Mouse (Mus musculus) lung, postnatal 0 days (tissue): ENCODE measurements around the gene Abcg1. TPM values are rescaled to one million over a fixed set of nuclear protein-coding genes. Genes with fewer than 3 reads are reported as not detected.
A peak's percentile ranks its signal among the peaks of the same experiment; 100 is the strongest.

Source experiments
- ATAC-seq: fragments of 200-750 bp; cut with Nextera tagmentation; 2 replicates; pipeline ENCODE4 v1.8.0; 2017; ENCODE audit warnings: moderate library complexity
- DNase-seq: peaks from one replicate; pipeline ENCODE4 v3.0.0-alpha.2; 2016; ENCODE audit warnings: low spot score
- H3K27ac ChIP-seq: fragments of 300-500 bp; sonication (generic); 2 replicates; pipeline ENCODE4 v1.5.1; 2014; ENCODE audit warnings: antibody characterized with exemption, mild to moderate bottlenecking, low read length, mixed read lengths
- H3K27me3 ChIP-seq: fragments of 300-500 bp; sonication (generic); replicated peaks from 2 replicates; pipeline ENCODE4 v1.6.1; 2014; ENCODE audit warnings: low read length, mixed read lengths; ENCODE audit not compliant: insufficient read depth
- H3K36me3 ChIP-seq: fragments of 300-500 bp; sonication (generic); 2 replicates; pipeline ENCODE4 v1.6.1; 2014; ENCODE audit warnings: low read length, mixed read lengths; ENCODE audit not compliant: insufficient read depth
- H3K4me1 ChIP-seq: fragments of 300-500 bp; sonication (generic); 2 replicates; pipeline ENCODE4 v1.6.1; 2014; ENCODE audit warnings: antibody characterized with exemption, low read depth, low read length, mixed read lengths; ENCODE audit not compliant: insufficient read depth
- H3K4me2 ChIP-seq: fragments of 300-500 bp; sonication (generic); replicated peaks from 2 replicates; pipeline ENCODE4 v1.6.1; 2014; ENCODE audit warnings: low read depth, mild to moderate bottlenecking, low read length, moderate library complexity, mixed read lengths
- H3K4me3 ChIP-seq: fragments of 300-500 bp; sonication (generic); 2 replicates; pipeline ENCODE4 v1.5.1; 2014; ENCODE audit warnings: low read depth, low read length
- H3K9ac ChIP-seq: fragments of 300-500 bp; sonication (generic); replicated peaks from 2 replicates; pipeline ENCODE4 v1.6.1; 2014; ENCODE audit warnings: low read depth, mild to moderate bottlenecking
- H3K9me3 ChIP-seq: fragments of 300-500 bp; sonication (generic); 2 replicates; pipeline ENCODE4 v1.6.1; 2016; ENCODE audit warnings: low read length, mixed read lengths
- CTCF ChIP-seq: IDR thresholded peaks from 2 replicates; pipeline ENCODE4 v1.5.1; 2016; ENCODE audit warnings: antibody characterized with exemption, mild to moderate bottlenecking
- EP300 ChIP-seq: IDR thresholded peaks from 2 replicates; pipeline ENCODE4 v1.6.1; 2016; ENCODE audit warnings: antibody characterized with exemption, mild to moderate bottlenecking, control low read depth
- WGBS: fragments of 180-500 bp; shearing (Covaris S2); extraction: QIAGEN DNeasy Blood & Tissue Kit; methylation state at CpG from one replicate; pipeline ENCODE4 v1.1.7; 2014; 5-methylcytosine and 5-hydroxymethylcytosine counted together
- polyA plus RNA-seq: library from polyadenylated mRNA; unstranded; fragments of >200 nt; fragmentation: Nextera tagmentation; extraction: Ambion mirVana; gene quantifications from 2 replicates; pipeline ENCODE4 v1.2.1, GENCODE M21; 2015

Gene Abcg1
- polyA plus RNA-seq, 1 experiment from 2014 or later, result 26.9 TPM

GRCm38 (mm10) chr17:31103823-31104222 is 46.3 kb downstream of the Abcg1 start:
- 76% methylated on average over 8 of the region's 8 CpGs for WGBS
- TF ChIP-seq EP300 (no peak), CTCF (no peak)

GRCm38 (mm10) chr17:31108388-31108787 is 50.9 kb downstream of the Abcg1 start:
- Histone ChIP-seq H3K4me3 (no peak overlapping the region), H3K27ac (no peak overlapping the region), H3K9ac (no peak overlapping the region), H3K36me3 (no peaks in the 10 kb centered on the region), H3K9me3 (no peaks in the 10 kb centered on the region), H3K4me1 (no peaks in the 10 kb centered on the region), H3K27me3 (no peaks in the 10 kb centered on the region), H3K4me2 (no peak overlapping the region)
- ATAC-seq (peak; percentile 68), DNase-seq (peak; percentile 37)
- TF ChIP-seq CTCF, result no peak
- TF ChIP-seq EP300, result no peak
- WGBS, result 70% methylated on average over 15 of the region's 15 CpGs

More at GRCm38 (mm10) chr17:31103823-31104222, 46.3 kb downstream of the Abcg1 start:
- no peak for ATAC-seq
- H3K36me3 ChIP-seq, result no peaks in the 10 kb centered on the region
- DNase-seq, result no peak
- H3K4me1 ChIP-seq, result no peaks in the 10 kb centered on the region
- H3K9me3 ChIP-seq, result no peaks in the 10 kb centered on the region
- H3K9ac ChIP-seq, result no peak overlapping the region
- no peak overlapping the region for H3K4me2 ChIP-seq
- no peak overlapping the region for H3K4me3 ChIP-seq
- H3K27ac ChIP-seq, result no peak overlapping the region
- no peaks in the 10 kb centered on the region for H3K27me3 ChIP-seq

- no peaks in the 10 kb centered on the region for H3K9me3 ChIP-seq
- ATAC-seq, result no peak
- H3K27ac ChIP-seq, result no peak overlapping the region
- H3K4me1 ChIP-seq, result no peaks in the 10 kb centered on the region
- no peak overlapping the region for H3K9ac ChIP-seq
- H3K36me3 ChIP-seq, result no peaks in the 10 kb centered on the region
- 68% methylated on average over 9 of the region's 9 CpGs for WGBS
- DNase-seq, result no peak
- H3K27me3 ChIP-seq, result no peaks in the 10 kb centered on the region
- H3K4me2 ChIP-seq, result no peak overlapping the region
- no peak overlapping the region for H3K4me3 ChIP-seq
- TF ChIP-seq EP300 (no peak), CTCF (no peak)
Observed at GRCm38 (mm10) chr17:31113191-31113856, 55.8 kb downstream of the Abcg1 start.

- Histone ChIP-seq H3K4me1 (no peaks in the 10 kb centered on the region), H3K27ac (no peak overlapping the region), H3K9ac (no peak overlapping the region), H3K36me3 (no peaks in the 10 kb centered on the region), H3K9me3 (no peaks in the 10 kb centered on the region), H3K4me3 (no peak overlapping the region), H3K4me2 (no peak overlapping the region), H3K27me3 (no peaks in the 10 kb centered on the region)
- ATAC-seq, result no peak
- no peak for TF ChIP-seq CTCF
- TF ChIP-seq EP300, result no peak
- no peak for DNase-seq
- 41% methylated on average over 6 of the region's 6 CpGs for WGBS
Observed at GRCm38 (mm10) chr17:31116063-31116462, 58.6 kb downstream of the Abcg1 start.

- Histone ChIP-seq H3K36me3 (no peaks in the 10 kb centered on the region), H3K4me2 (no peak overlapping the region), H3K4me3 (no peak overlapping the region), H3K4me1 (no peaks in the 10 kb centered on the region), H3K27me3 (no peaks in the 10 kb centered on the region), H3K27ac (no peak overlapping the region), H3K9ac (no peak overlapping the region), H3K9me3 (no peaks in the 10 kb centered on the region)
- TF ChIP-seq CTCF (no peak), EP300 (no peak)
- no peak for ATAC-seq
- DNase-seq, result no peak
- 85% methylated on average over 5 of the region's 5 CpGs for WGBS
Observed at GRCm38 (mm10) chr17:31117946-31118345, 60.5 kb downstream of the Abcg1 start.

GRCm38 (mm10) chr17:31119429-31119828 is 62.0 kb downstream of the Abcg1 start:
- Histone ChIP-seq H3K9ac (no peak overlapping the region), H3K27ac (no peak overlapping the region), H3K4me2 (no peak overlapping the region), H3K36me3 (no peaks in the 10 kb centered on the region), H3K9me3 (no peaks in the 10 kb centered on the region), H3K4me1 (no peaks in the 10 kb centered on the region), H3K27me3 (no peaks in the 10 kb centered on the region), H3K4me3 (no peak overlapping the region)
- peak; percentile 59 for ATAC-seq
- 2% methylated on average over 4 of the region's 7 CpGs for WGBS
- TF ChIP-seq EP300, result no peak
- peak; percentile 95 for TF ChIP-seq CTCF
- peak; percentile 67 for DNase-seq
